Mouse (Mus musculus) intestine, embryonic 14.5 days (tissue): ENCODE data around the gene Ccnd1. TPM values are rescaled to one million over a fixed set of nuclear protein-coding genes. Genes with fewer than 3 reads are reported as not detected.
"Not testable (repeated sequence)": the region's sequence is repeated elsewhere in the genome, so short reads cannot be mapped to it uniquely, and the experiment has no call there.

ENCODE experiments used
- ATAC-seq: fragments of 200-750 bp; cut with Nextera tagmentation; replicated peaks from 2 replicates; pipeline ENCODE4 v1.8.0; 2017; ENCODE audit warnings: low read depth, moderate number of reproducible peaks, moderate TSS enrichment, moderate library complexity; ENCODE audit not compliant: low FRiP score, low TSS enrichment
- DNase-seq: peaks from one replicate; pipeline ENCODE4 v3.0.0-alpha.2; 2018; ENCODE audit warnings: low spot score
- H3K27ac ChIP-seq: fragments of 300-500 bp; sonication (generic); 2 replicates; pipeline ENCODE4 v1.5.1; 2014; ENCODE audit warnings: low read depth, mild to moderate bottlenecking, control low read depth
- H3K27me3 ChIP-seq: fragments of 300-500 bp; sonication (generic); replicated peaks from 2 replicates; pipeline ENCODE4 v1.6.1; 2014; ENCODE audit warnings: low read length, control low read depth; ENCODE audit not compliant: control insufficient read depth, insufficient read depth
- H3K36me3 ChIP-seq: fragments of 300-500 bp; sonication (generic); 2 replicates; pipeline ENCODE4 v1.6.1; 2014; ENCODE audit warnings: low read length, control low read depth; ENCODE audit not compliant: control insufficient read depth, insufficient read depth
- H3K4me1 ChIP-seq: fragments of 300-500 bp; sonication (generic); replicated peaks from 2 replicates; pipeline ENCODE4 v1.6.1; 2014; ENCODE audit warnings: low read length, control low read depth, mixed read lengths; ENCODE audit not compliant: control insufficient read depth, insufficient read depth
- H3K4me2 ChIP-seq: fragments of 300-500 bp; sonication (generic); 2 replicates; pipeline ENCODE4 v1.6.1; 2014; ENCODE audit warnings: low read length
- H3K4me3 ChIP-seq: fragments of 300-500 bp; sonication (generic); 2 replicates; pipeline ENCODE4 v1.5.1; 2014; ENCODE audit warnings: low read depth, low read length, control low read depth, mixed read lengths
- H3K9ac ChIP-seq: fragments of 300-500 bp; sonication (generic); 2 replicates; pipeline ENCODE4 v1.6.1; 2014; ENCODE audit warnings: mild to moderate bottlenecking, low read length
- H3K9me3 ChIP-seq: fragments of 300-500 bp; sonication (generic); 2 replicates; pipeline ENCODE4 v1.6.1; 2016; ENCODE audit warnings: low read length, control low read depth; ENCODE audit not compliant: control insufficient read depth
- WGBS: fragments of 180-500 bp; shearing (Covaris S2); extraction: QIAGEN DNeasy Blood & Tissue Kit; methylation state at CpG from one replicate; pipeline ENCODE4 v1.1.7; 2014; 5-methylcytosine and 5-hydroxymethylcytosine counted together
- polyA plus RNA-seq: library from polyadenylated mRNA; unstranded; fragments of >200 nt; fragmentation: Nextera tagmentation; extraction: Ambion mirVana; gene quantifications from 2 replicates; pipeline ENCODE4 v1.2.1, GENCODE M21; 2014

The Ccnd1 gene
- polyA plus RNA-seq, 1 experiment from 2014 or later = 83.8 TPM

- Histone ChIP-seq H3K36me3 (no peaks in the 10 kb centered on the region), H3K4me3 (no peak overlapping the region), H3K4me2 (no peak overlapping the region), H3K27me3 (peaks cover 48% of the 10 kb centered on the region), H3K27ac (no peak overlapping the region), H3K9me3 (0 out of 2 replicates have a peak, but pooled peaks cover 4% of the 10 kb centered on the region), H3K9ac (no peak overlapping the region), H3K4me1 (peaks cover 18% of the 10 kb centered on the region)
- 47% methylated on average over 6 of the region's 6 CpGs for WGBS
- ATAC-seq (no peak), DNase-seq (no peak)
Observed at GRCm38 (mm10) chr7:144892322-144892721, 47.4 kb downstream of the Ccnd1 start.

GRCm38 (mm10) chr7:144891863-144892262 is 47.9 kb downstream of the Ccnd1 start:
- ATAC-seq = no peak
- H3K4me2 ChIP-seq = no peak overlapping the region
- H3K9ac ChIP-seq = no peak overlapping the region
- H3K27ac ChIP-seq = no peak overlapping the region
- no peaks in the 10 kb centered on the region for H3K36me3 ChIP-seq
- H3K27me3 ChIP-seq = peaks cover 43% of the 10 kb centered on the region
- 0 out of 2 replicates have a peak, but pooled peaks cover 4% of the 10 kb centered on the region for H3K9me3 ChIP-seq
- 75% methylated on average over 2 of the region's 2 CpGs for WGBS
- peaks cover 17% of the 10 kb centered on the region for H3K4me1 ChIP-seq
- no peak overlapping the region for H3K4me3 ChIP-seq
- DNase-seq = no peak

- H3K9me3 ChIP-seq, ATAC-seq, DNase-seq, H3K27ac ChIP-seq, H3K4me2 ChIP-seq, H3K4me1 ChIP-seq, H3K4me3 ChIP-seq, H3K9ac ChIP-seq, H3K36me3 ChIP-seq: not testable (repeated sequence)
- WGBS = 70% methylated on average over 1 of the region's 1 CpGs
- peaks cover 31% of the 10 kb centered on the region for H3K27me3 ChIP-seq
Observed at GRCm38 (mm10) chr7:144890661-144891060, 49.1 kb downstream of the Ccnd1 start.

GRCm38 (mm10) chr7:144888564-144889299 is 51.0 kb downstream of the Ccnd1 start:
- WGBS = 7% methylated on average over 18 of the region's 18 CpGs
- H3K27me3 ChIP-seq = peaks cover 18% of the 10 kb centered on the region
- H3K4me1 ChIP-seq = no peaks in the 10 kb centered on the region
- no peak overlapping the region for H3K4me2 ChIP-seq
- no peaks in the 10 kb centered on the region for H3K36me3 ChIP-seq
- no peak for DNase-seq
- ATAC-seq = no peak
- H3K4me3 ChIP-seq = no peak overlapping the region
- 0 out of 2 replicates have a peak, but pooled peaks cover 4% of the 10 kb centered on the region for H3K9me3 ChIP-seq
- H3K9ac ChIP-seq = no peak overlapping the region
- H3K27ac ChIP-seq = no peak overlapping the region

- H3K4me3 ChIP-seq = no peak overlapping the region
- H3K9ac ChIP-seq = no peak overlapping the region
- 79% methylated on average over 2 of the region's 2 CpGs for WGBS
- H3K27ac ChIP-seq = no peak overlapping the region
- no peaks in the 10 kb centered on the region for H3K36me3 ChIP-seq
- no peak overlapping the region for H3K4me2 ChIP-seq
- H3K4me1 ChIP-seq = no peaks in the 10 kb centered on the region
- 0 out of 2 replicates have a peak, but pooled peaks cover 4% of the 10 kb centered on the region for H3K9me3 ChIP-seq
- peaks cover 18% of the 10 kb centered on the region for H3K27me3 ChIP-seq
- DNase-seq (no peak), ATAC-seq (no peak)
Observed at GRCm38 (mm10) chr7:144887672-144888071, 52.1 kb downstream of the Ccnd1 start.

- no peaks in the 10 kb centered on the region for H3K36me3 ChIP-seq
- H3K4me3 ChIP-seq = no peak overlapping the region
- 0 out of 2 replicates have a peak, but pooled peaks cover 4% of the 10 kb centered on the region for H3K9me3 ChIP-seq
- H3K27ac ChIP-seq = no peak overlapping the region
- no peak overlapping the region for H3K4me2 ChIP-seq
- H3K9ac ChIP-seq = no peak overlapping the region
- no peak for DNase-seq
- no peak for ATAC-seq
- peaks cover 3% of the 10 kb centered on the region; the same call in 1 of the 2 replicates for H3K27me3 ChIP-seq
- 21% methylated on average over 2 of the region's 2 CpGs for WGBS
- no peaks in the 10 kb centered on the region for H3K4me1 ChIP-seq
Observed at GRCm38 (mm10) chr7:144883106-144883505, 56.6 kb downstream of the Ccnd1 start.

Other genes starting within 250 kb of the Ccnd1 start
- gene Ano1, start 188.0 kb downstream of the Ccnd1 start, polyA plus RNA-seq = 39.1 and 43.3 TPM in 2 replicates
- gene Fgf3, start 101.8 kb downstream of the Ccnd1 start, polyA plus RNA-seq = not detected in 2 replicates
- gene Fgf4, start 92.6 kb downstream of the Ccnd1 start, polyA plus RNA-seq = not detected in 2 replicates
- not detected in 2 replicates for gene Fgf15, start 43.4 kb downstream of the Ccnd1 start, polyA plus RNA-seq
- gene LTO1, start 24.8 kb downstream of the Ccnd1 start, polyA plus RNA-seq = 19.0 and 19.1 TPM in 2 replicates